Mouse (Mus musculus) gastrocnemius, adult 8-10 months (tissue): Measurements from ENCODE around the gene Trpm1. TPM values are rescaled to one million over a fixed set of nuclear protein-coding genes. Genes with fewer than 3 reads are reported as not detected.

Source experiments
- DNase-seq, 2 experiments: peaks; one replicate each; pipeline ENCODE4 v3.0.0; 2022; ENCODE audit warnings: low spot score in 2 of 2
- total RNA-seq, 4 experiments: library from RNA; stranded (reverse); gene quantifications; 2 replicates each; pipeline ENCODE4 v1.2.4; 2022

The Trpm1 gene
- total RNA-seq, 4 experiments from 2014 or later = 0.10 to 0.40 (median 0.30) TPM

GRCm38 (mm10) chr7:64163890-64164289 is 10.3 kb downstream of the Trpm1 start:
- DNase-seq = no peak

GRCm38 (mm10) chr7:64164997-64165396 is 11.4 kb downstream of the Trpm1 start:
- DNase-seq = peak; percentile 25 to 53

- no peak for DNase-seq
Observed at GRCm38 (mm10) chr7:64166025-64166424, 12.4 kb downstream of the Trpm1 start.

DNA sequence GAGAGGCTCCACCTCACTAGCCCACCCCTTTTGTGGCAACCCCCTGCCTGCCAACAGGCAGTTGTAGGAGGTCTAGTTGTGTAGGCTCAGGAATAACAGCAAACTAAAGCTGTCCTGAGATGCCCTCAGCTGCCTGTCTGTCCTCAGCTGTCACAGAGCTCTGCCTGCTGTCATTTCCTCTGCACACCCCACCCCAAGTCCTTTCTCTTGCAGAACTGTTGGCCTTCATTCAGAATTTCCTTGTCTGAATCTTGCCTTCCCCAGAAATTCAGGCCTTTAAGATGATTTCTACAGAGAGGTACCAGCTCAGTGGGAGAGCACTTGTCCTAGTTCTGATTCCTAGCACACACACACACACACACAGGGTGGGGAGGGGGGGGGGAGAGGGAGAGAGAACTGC is 13.1 kb downstream of the Trpm1 start:
- DNase-seq = no peak

DNA sequence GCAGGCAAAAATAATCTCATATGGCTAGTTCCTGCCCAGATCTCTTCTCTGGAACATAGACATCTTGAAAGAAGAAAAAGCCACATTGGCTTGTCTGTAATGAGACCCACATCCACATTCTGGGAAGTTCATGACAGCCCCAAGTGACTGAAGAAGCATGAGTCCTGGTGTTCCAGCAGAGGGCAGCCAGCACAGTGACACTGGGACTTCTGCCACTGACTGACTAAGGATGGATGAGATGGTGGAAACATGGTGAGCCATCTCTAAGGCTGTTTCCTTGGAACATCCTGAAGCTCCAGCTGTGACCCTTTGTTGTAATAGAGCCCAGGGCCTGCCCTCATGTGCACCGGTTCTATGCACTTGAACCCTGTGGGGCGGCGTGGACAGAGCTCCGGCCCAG is 25.7 kb downstream of the Trpm1 start:
- DNase-seq = no peak

GRCm38 (mm10) chr7:64185203-64185931 is 31.7 kb downstream of the Trpm1 start:
- DNase-seq = no peak

DNA sequence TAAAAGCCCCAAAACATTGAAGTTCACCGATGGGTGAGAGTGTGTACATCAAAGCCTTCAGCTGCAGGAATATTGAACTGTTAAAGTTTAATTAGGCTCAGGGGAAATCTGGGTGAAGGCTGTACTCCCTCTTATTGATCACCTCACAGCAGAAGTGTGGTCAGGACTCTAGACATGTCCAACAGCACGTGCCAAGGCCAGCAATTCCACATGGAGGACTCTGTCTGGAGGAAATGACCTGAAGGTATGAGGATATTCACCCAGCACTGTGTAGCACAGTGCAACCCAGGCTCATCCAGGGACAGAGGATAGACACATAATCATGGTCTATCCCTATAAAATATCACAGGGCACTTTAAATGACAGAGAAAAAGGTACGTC is 32.3 kb downstream of the Trpm1 start:
- DNase-seq = no peak

GRCm38 (mm10) chr7:64192261-64192943 is 38.8 kb downstream of the Trpm1 start:
- DNase-seq = peak; percentile 44 to 62

- no peak for DNase-seq
Observed at GRCm38 (mm10) chr7:64193476-64193875, 39.8 kb downstream of the Trpm1 start.

DNA sequence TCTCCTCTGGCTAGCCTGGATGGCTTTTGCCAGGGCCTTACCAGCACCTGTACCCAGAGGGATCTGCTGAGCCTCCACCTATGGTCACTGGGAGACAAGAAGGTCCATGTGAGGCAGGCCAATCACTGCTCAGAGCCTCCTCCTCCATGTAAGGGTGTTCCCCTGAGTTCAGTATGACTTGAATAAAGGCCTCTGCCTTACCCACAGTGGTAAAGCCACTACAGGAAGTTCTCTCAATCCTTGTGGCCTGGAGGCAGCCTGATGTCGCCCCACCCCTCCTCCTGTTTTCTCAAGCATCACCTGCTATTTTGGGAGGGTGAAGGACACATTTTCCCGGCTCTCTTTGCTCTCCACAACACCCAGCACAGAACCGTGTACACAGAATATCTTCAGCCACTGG is 42.5 kb downstream of the Trpm1 start:
- no peak for DNase-seq

DNA sequence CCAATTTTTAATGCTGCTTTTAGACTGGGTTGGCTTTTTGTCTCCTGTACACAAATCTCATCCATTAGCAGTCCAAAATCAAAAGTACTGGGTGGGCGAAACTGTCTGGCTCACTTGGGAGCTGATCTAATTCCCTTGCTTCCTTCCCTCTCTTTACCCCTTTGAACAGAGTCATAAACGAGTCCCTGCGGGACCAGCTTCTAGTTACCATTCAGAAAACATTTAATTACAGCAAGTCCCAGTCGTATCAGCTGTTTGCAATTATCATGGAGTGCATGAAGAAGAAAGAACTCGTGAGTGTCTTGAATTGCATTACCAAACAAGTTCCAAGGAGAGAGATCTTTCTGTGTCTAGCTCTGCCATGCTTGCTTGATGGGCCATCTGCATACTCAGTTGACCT is 55.1 kb downstream of the Trpm1 start:
- DNase-seq = no peak

DNA sequence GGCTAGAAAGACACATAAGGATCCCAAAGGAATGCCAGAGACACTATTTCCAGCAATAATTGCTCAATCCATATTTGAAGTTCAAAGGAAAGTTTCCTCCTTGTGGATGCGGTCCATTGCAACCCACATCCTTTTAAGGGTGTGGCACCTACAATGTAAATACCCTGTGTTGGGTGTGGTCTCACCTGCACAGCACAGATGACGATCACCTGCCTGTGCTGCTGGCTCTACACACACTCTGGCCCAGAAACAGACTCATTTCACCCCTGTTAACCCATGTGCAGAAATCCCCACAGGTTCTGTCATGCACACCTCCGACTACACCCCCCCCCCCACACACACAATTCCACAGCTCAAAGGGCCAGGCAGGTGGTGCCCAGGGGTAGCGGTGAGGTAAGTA is 59.2 kb downstream of the Trpm1 start:
- DNase-seq = no peak

GRCm38 (mm10) chr7:64214066-64214465 is 60.4 kb downstream of the Trpm1 start:
- DNase-seq = no peak

GRCm38 (mm10) chr7:64215613-64216012 is 62.0 kb downstream of the Trpm1 start:
- DNase-seq = no peak

DNA sequence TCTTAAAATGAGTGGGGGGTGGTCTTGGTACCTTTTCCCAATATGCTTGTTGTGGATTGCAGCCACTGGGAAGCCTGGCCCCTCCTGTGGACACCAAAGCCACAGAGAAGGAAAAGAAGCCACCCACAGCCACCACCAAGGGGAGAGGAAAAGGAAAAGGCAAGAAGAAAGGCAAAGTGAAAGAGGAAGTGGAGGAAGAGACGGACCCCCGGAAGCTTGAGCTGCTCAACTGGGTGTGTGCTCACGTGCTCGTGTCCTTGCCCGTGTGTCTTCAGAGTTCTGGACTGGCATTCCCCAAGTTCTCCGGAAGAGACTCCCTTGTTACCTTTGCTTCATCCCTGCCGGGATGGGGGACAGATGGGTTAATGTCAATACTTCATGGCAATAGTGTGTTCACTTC is 63.8 kb downstream of the Trpm1 start:
- no peak for DNase-seq

- no peak for DNase-seq
Observed at GRCm38 (mm10) chr7:64219765-64220164, 66.1 kb downstream of the Trpm1 start.

- no peak for DNase-seq
Observed at GRCm38 (mm10) chr7:64223215-64223614, 69.6 kb downstream of the Trpm1 start.

- no peak for DNase-seq
Observed at GRCm38 (mm10) chr7:64226339-64227194, 72.9 kb downstream of the Trpm1 start.

GRCm38 (mm10) chr7:64227586-64227985 is 74.0 kb downstream of the Trpm1 start:
- no peak for DNase-seq

DNA sequence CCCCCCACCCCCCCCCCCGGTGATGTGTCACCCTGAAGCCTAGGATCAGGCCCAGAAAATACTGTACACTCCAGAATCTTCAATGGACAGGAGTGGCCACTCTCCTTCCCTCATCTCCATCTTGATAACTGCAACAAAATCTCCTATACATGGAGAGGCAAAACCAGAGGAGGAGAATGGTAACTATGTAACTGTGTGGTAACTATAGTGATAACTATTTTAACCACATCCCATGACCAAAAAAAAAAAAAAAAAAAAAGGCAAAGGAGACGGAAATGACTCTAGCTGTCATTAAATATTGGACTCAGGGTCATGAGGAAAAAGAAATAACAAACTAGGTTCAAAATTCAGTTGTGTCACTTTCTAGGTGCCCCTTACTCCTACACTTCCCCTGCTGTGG is 74.7 kb downstream of the Trpm1 start:
- no peak for DNase-seq

DNA sequence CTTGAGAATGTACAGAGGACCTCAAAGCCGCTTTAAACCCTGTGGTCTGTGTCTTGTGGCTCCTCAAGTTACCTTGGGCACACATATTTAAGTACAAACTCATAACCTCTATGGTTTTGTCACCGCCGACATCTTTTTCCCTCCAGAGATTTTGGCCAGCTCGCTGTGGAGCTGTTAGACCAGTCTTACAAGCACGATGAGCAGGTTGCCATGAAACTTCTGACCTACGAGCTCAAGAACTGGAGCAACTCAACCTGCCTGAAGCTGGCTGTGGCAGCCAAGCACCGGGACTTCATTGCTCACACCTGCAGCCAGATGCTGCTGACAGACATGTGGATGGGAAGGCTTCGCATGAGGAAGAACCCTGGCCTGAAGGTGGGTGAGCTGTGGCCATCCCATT is 76.3 kb downstream of the Trpm1 start:
- DNase-seq = no peak

DNA sequence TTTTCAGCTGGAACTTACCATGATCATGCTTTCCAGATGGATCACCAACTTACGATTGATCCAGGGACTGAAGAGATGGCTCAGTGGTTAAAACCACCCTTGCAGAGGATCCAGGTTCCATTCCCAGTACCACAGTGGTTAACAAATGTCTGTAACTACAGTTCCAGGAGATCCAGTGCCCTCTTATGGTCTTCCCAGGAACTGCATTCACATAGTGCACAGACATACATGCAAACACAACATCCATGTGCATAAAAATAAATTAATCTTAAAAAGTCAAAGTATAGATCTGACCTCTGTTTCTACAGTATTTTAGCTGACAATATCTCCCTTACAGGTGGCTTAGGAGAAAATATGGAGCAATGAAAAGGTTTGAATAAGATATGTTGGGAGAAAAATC is 77.4 kb downstream of the Trpm1 start:
- no peak for DNase-seq
